Mouse (Mus musculus): Measurements from ENCODE around the gene Acss1. TPM values are rescaled to one million over a fixed set of nuclear protein-coding genes. Genes with fewer than 3 reads are reported as not detected.

The Acss1 gene
- total RNA-seq, 2 experiments from 2014 or later, result 30.4 to 78.4 TPM

GRCm38 (mm10) chr2:150578603-150579002, 89.7 kb downstream of the Acss1 start:
- no peak for DNase-seq (ENCODE audit: low spot score in 2 of 2)

- DNase-seq (ENCODE audit: low spot score in 2 of 2), result no peak
Observed at GRCm38 (mm10) chr2:150576256-150576655, 92.0 kb downstream of the Acss1 start.

- no peak for DNase-seq (ENCODE audit: low spot score in 2 of 2)
Observed at GRCm38 (mm10) chr2:150572463-150572862, 95.8 kb downstream of the Acss1 start.

- DNase-seq (ENCODE audit: low spot score in 2 of 2), result no peak
Observed at GRCm38 (mm10) chr2:150570761-150571160, 97.5 kb downstream of the Acss1 start.

GRCm38 (mm10) chr2:150569847-150570590, 98.3 kb downstream of the Acss1 start, which contains the start of gene Cst7:
TSS of gene Cst7 (plus strand) at chr2:150570415.
- no peak for DNase-seq (ENCODE audit: low spot score in 2 of 2)

Other genes with a start within 250 kb of the Acss1 start
- 1 to 10 TPM; 4.0 to 4.8 TPM for gene Zfp442, start 217.0 kb downstream of the Acss1 start, total RNA-seq (2021)
- 1 to 10 TPM in 1 of 2 experiments, under 1 TPM in 1; 0.83 to 1.1 TPM for gene Zfp345, start 183.4 kb downstream of the Acss1 start, total RNA-seq (2021)
- under 1 TPM in 1 of 2 experiments, not detected in 1; 0.51 TPM for gene Cst7, start 98.1 kb downstream of the Acss1 start, total RNA-seq (2021)
- 100 to 1,000 TPM; 122 to 153 TPM for gene Apmap, start 59.9 kb downstream of the Acss1 start, total RNA-seq (2021)
- not detected for gene Vsx1, start 20.9 kb upstream of the Acss1 start, total RNA-seq (2021)
- gene Entpd6, start 80.5 kb upstream of the Acss1 start, total RNA-seq (2021), result 10 to 100 TPM; 10.2 to 11.5 TPM
- 10 to 100 TPM; 41.3 to 50.3 TPM for gene Pygb, start 118.2 kb upstream of the Acss1 start, total RNA-seq (2021)
- 10 to 100 TPM; 72.8 to 74.0 TPM for gene Abhd12, start 236.2 kb upstream of the Acss1 start, total RNA-seq (2021)
- gene Gins1, start 236.9 kb upstream of the Acss1 start, total RNA-seq (2021), result 1 to 10 TPM; 1.2 to 1.7 TPM

Measured in adrenal gland, adult 18-20 months (tissue).